Mouse (Mus musculus) mesoderm, embryonic 11.5 days (tissue): ENCODE results near the gene Camta1.

Experiments
- DNase-seq: peaks from one replicate; pipeline ENCODE4 v3.0.0-alpha.2; 2012; ENCODE audit warnings: low read depth, low spot score

The Camta1 gene

DNA sequence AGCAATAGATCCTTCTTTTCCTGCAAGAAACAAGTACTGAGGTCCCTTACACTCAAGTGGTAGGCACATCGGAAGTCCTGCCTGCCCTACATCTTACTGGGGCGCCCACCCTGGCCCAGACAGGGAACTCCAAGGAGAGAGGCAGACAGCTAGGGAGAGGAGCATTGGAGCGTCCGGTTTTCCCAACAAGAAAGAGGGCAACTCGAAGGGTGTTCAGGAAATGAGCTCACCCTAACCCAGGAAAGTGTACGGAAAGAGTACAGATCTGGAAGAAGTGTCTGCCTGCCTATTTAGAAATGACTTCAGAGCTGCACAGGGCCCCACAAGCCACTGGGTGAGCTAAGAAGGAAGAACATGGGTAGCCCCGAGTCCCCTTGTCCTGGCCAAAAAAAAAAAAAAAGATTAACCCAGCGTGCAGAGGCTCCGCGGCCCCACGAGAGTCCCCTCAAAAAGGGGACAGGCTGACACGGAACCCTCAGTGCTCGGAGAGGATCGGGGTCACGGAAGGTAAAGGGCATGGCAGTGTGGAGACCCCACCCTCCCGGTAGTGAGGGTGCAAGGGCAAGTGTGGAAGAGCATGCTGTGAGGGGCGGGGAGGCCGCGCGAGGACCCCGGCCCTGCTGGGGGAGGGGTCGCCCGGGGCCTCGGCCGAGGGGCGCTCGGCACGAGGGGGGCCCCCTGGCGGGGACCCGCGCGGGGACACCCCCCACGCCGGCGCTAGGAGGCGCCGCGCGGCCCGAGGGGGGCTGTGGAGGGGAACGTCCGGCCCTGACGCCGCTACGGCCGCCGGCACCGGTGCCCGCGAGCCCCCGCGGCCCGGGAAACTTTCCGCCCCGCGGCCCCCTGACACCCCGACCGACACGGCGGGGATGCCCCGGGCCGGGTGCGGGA lies 990 bp downstream of the Camta1 start:
- DNase-seq, result peak; percentile 34

- no peak for DNase-seq
Observed at GRCm38 (mm10) chr4:151859275-151859674, 2.4 kb downstream of the Camta1 start.

GRCm38 (mm10) chr4:151853949-151854348 lies 7.7 kb downstream of the Camta1 start:
- no peak for DNase-seq

DNA sequence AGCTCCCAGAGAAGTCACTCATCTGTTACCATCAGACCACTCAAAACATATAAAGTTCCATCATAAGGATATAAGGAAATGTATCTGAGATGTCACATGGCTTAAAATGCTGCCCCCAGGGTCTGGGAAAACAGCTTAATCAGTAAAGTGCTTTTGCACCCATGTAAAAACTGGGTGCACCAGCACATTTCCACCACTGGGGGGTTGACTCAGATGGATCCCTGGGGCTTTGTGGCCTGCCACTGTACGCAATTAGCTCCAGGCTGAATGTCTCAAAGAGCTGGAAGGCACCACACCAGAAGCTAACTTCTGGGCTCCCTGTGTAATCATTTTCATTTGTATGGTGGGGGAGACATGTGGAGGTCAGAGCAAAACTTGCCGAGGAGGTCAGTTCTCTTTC lies 10.5 kb downstream of the Camta1 start:
- DNase-seq, result peak; percentile 73

DNA sequence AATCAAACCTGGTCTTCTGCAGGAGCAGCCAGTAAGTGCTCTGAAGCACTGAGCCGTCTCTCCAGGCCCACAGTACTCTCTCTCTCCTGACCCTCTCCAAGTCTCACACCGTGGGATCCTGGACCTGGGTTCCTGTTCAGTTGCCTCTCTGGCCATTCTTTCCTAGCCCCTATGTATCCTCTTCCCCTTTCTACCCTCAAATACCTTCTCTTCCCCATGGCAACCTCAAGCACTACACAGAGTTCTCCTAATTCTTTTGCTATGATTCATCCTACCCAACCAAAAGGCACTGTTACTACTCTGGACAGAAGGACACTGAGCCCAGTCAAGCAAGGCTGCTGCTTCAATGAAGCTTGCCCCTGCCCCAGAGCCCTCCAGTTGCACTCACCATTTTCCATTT lies 19.1 kb downstream of the Camta1 start:
- no peak for DNase-seq

- DNase-seq, result no peak
Observed at GRCm38 (mm10) chr4:151838518-151838917, 23.2 kb downstream of the Camta1 start.

DNA sequence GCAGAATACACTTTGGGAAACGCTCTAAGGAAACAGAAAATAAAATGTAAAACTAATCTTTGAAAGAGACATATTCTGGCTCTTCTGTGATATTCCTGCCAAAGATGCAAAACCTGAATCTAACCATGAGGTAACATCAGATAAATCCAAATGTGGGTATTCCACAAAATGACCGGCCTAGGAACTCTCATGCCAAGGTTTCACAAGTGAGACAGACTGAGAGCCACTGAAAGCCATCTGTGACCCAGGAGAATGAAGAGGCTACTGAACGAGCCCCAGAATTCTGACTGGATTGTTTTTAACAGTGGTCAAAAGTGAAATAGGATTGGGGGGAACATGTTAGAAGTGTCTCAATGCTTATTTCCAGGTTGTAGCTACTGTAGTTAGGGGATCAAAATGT lies 25.8 kb downstream of the Camta1 start:
- no peak for DNase-seq

GRCm38 (mm10) chr4:151834536-151834935 lies 27.1 kb downstream of the Camta1 start:
- no peak for DNase-seq

GRCm38 (mm10) chr4:151833940-151834449 lies 27.7 kb downstream of the Camta1 start:
- no peak for DNase-seq

DNA sequence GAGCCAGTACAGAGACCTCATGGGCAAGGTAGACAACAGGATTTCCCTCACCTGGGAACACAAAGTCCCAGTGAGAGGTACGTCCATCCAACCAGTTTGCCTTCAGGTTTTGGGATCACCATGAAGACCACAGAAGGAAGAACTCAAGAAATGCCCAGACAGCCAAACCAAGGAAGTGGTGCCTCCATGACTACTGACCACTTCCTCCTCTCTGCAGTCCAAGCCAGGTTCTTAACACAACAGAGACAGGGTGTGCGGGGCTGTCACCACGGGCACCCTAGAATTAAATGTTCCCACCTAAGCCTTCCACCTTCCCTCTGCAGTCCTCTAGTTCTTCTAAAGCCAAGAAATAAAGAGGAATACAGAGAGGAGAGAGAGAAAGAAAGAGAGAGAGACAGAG lies 33.8 kb downstream of the Camta1 start:
- DNase-seq, result no peak

GRCm38 (mm10) chr4:151827356-151827755 lies 34.3 kb downstream of the Camta1 start:
- DNase-seq, result no peak

DNA sequence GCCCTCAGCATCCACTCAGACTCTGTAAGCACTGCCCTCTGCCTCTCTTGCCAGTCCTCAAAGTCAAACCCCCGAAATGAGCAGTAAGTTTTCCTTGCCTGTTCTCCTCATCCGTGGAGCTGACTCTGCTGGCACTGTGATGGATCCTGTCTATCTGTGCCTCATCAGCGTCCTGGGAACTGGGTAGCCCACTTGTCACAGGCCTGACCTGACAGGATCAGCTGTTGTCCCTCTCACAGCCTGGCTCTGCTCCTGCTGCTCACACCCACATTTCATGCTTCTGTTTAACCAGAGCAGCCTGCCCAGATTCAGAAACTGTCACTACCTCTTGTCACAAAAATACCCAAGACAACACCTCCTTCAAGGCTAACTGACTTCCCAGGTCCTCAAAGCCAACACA lies 37.7 kb downstream of the Camta1 start:
- no peak for DNase-seq

GRCm38 (mm10) chr4:151822986-151823385 lies 38.7 kb downstream of the Camta1 start:
- no peak for DNase-seq

DNA sequence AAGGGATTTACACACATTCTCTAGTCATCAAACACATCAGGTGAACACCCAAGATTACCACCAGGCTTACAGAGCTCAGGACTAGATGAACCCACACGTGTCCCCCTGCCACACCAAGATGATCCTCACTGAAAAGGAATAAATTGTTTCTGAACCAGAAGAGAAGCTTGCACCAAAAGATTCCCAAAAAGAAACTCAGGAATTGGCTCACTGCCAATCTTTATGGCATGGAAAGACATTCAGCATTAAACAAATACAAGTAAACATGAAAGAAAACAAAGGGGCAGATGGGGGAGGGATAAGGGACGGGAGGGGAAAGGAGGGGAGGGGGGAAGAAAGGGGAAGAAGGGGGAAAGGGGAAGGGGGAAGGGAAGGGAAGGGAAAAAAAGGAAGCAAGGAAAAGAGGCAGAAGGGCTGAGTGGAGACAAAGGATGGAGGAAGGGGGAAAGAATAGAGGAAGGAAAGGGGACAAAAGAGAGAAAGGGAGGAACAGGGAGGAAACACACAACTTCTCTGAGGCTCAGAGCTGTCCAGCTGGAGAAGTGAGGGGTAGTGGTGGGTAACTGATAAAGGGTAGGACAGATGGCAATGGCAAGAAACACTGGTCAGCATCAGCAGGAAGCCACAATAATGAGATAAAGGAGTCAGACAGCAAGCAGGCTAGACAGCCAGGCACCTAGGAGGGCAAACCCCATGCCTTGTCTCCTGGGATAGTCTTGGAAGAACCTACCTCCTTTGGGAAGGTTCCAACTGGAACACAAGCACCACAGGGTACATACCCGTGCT lies 43.5 kb downstream of the Camta1 start:
- no peak for DNase-seq

GRCm38 (mm10) chr4:151813711-151814110 lies 48.0 kb downstream of the Camta1 start:
- no peak for DNase-seq

DNA sequence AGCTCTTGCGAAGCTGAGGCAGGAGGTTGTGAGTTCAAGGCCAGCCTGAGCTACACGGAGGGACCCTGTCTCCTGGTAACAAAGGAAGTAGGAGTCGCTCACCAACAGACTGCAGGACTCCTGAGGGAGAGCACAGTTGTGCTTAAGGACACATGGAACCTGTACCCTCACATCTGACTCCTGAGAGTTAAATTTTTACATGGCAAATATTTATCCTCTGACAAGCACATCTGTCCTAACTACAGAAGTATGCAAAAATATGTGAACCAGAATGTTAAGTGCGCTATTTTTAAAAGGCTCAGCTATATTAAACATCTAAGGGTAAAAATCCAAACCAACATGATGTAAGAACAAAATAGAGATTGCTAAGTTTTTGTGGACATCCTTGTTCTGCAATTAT lies 56.0 kb downstream of the Camta1 start:
- DNase-seq, result no peak

DNA sequence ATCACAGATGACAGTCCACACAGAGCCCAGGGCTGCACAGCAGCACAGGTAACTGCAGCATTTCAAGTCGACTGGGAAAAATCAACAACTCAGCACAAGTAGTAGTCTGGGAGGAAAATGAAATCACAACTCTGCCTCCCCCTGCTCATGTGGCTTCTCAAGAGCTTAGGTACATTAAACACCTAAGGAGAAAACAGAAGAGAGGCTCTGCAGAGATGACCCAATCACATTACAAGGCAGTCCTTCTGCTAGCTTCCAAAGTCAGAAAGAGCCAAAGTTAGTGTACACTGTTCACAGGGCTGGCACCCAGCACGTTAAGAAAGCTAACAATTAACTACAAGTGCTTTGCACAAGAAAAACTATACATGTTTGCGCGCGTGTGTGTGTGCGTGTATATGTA lies 56.6 kb downstream of the Camta1 start:
- DNase-seq, result no peak

DNA sequence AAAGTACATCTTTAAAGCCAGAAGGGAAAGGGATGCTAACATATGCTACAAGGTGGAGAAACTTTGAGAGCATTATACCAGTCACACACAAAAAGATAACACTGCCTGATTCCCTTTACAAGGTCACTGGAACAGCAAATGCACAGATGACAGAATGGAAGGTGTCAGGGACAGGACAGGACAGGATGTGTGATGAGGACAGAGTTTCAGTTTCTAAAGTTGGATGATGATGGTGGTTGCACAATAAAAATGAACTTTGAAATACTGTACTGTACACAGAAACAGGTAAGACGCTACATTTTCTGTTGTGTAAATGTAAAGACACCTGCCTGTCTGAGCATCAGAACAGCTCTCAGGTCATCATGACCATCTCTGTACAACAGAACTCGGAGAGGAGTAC lies 57.5 kb downstream of the Camta1 start:
- DNase-seq, result no peak

DNA sequence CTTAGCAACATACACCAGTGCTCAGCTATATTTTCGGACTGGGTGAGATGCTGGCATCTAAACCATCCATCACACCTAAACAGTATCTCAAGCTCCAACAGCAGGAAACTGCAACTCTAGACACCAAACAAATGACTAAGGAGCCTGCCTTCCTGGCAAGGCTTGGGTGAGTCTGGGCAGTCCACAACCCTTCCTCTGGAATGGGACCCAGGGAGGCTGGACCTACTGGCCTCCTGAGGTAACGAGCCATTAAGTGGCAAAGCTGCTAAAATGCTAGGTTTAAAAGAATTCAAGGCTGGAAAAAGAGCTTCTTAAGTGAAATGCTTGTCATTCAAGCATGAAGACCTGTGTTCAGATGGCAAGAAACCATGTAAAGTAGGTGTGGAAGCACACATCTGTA lies 63.0 kb downstream of the Camta1 start:
- no peak for DNase-seq

DNA sequence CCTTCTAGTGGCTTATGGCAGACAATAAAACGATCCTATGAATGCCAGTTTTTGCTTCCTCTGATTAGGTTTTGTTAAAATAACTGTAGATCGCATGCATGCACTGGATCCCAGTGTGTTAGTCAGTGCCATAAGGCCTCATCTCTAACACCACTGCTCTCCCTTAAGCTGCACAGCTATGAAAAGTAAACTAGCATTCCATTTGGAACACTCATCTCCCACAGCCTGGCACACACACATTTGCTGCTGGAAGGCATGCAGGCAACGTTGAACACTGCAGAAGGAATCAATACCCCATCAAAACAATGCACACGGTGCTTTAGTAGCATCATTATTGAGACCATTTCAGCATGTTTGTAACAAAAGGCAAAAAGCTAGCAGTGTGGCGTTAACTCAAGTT lies 68.0 kb downstream of the Camta1 start:
- no peak for DNase-seq

- peak; percentile 25 for DNase-seq
Observed at GRCm38 (mm10) chr4:151786946-151787705, 74.5 kb downstream of the Camta1 start.

- no peak for DNase-seq
Observed at GRCm38 (mm10) chr4:151780511-151780910, 81.2 kb downstream of the Camta1 start.
